Mouse (Mus musculus) gastrocnemius, postnatal 4 days (tissue): ENCODE data around the gene 4930404H24Rik. TPM values are rescaled to one million over a fixed set of nuclear protein-coding genes. Genes with fewer than 3 reads are reported as not detected.

Experiments
- DNase-seq, 2 experiments: peaks; one replicate each; pipeline ENCODE4 v3.0.0; 2021 to 2022; ENCODE audit warnings: low spot score in 2 of 2, mixed read lengths in 2 of 2
- total RNA-seq, 2 experiments: library from RNA; stranded (reverse); gene quantifications; 2 replicates each; pipeline ENCODE4 v1.2.3; 2021

The 4930404H24Rik gene
- total RNA-seq, 2 experiments from 2014 or later = not detected

DNA sequence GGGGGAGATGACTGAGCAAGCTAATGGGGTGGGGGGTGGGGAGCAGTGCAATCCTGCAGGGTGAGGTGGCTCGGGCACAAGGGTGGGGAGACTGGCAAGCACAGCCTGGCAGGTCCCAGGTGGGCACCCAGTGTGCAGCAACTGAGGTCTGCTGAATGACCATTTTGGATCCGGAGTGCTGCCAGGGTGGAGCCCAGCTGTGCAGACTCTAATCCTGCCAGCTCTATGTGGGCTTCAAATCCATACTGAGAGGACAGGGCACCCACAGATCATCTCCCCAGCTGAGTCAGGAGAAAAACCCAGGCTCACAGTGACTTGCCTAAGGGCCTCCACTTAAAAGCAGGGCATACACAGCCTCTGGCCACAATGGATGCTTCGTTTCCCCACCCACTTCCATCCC is 15.8 kb downstream of the 4930404H24Rik start:
- DNase-seq = no peak

DNA sequence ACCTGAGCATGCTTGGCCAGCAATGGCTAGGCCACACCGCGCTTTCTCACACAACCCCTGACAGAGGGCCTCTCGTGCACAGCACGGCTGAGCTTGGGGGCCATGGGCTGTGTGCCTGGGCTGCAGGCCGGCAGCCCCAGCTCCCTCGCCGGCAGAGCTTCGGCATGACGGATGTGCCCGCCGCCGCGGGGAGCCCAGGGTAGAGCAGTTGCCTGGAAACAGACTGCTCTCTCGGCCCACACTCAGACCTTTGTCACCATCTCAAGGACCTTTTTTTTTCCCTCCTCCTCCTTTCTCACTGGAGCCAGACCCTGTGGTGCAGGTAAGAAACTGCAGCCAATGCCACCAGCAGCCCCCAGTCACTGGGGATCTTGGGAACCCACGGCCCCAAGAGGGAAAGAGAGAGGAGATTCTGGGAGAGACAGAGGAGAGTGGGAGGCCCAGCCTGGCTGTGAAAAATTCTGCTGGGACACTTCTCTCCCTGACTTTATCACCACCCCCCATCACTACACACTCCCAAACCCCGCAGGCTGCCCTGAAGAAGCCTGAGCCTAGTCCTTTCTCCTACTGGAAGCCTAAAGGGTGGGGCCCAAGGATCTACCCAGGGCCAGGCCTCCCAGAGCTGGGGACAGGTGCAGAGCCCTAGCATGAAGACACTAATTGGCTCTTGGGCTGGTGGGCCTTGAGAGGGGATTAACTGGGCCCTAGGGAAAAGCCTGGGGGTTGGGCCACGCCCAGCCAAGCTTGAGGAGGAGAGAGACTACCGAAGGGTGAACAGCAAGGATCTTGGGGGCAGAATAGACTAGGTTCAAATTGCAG is 16.8 kb downstream of the 4930404H24Rik start:
- DNase-seq = no peak

DNA sequence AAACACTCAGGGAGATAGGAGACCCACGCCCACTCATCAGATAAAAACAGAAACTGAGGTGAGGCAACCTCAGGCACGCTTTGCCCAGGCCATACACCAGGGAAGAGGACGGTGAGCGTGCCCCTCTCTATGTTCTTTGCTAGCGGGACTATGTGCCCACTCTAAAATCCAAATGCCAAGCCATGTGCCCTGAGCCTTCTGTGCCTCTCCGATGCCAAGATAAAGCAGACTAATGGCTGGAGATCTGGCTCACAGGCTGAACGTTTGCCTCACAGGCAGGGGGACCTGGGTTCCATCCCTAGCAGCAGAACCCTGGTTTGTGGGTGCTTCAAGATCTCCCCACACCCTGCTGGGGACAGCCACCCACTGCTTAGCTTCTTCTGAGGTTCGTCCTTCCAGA is 17.5 kb downstream of the 4930404H24Rik start:
- DNase-seq = no peak

DNA sequence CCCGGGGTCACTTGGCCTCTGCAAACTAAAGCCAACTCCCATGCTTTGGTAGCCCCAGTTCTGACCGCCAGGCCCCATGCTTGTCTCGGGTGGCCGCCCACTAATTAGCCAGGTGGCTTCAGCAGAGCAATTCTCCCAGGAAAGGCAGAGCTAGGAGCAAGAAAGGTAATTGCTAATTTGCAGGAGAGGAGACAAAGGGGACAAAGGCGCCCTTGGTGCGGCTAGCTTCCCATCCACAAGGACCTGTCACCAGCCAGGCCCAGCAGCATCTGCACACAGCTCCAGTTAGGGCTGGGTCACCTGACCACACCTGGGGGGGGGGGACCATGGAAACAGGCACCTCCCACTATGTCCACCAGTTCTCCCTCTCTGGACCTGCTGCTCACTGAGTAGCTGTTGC is 19.0 kb downstream of the 4930404H24Rik start:
- DNase-seq = no peak

- no peak for DNase-seq
These were observed 20.1 kb downstream of the 4930404H24Rik start for GRCm38 (mm10) chr2:153512416-153513323.

- no peak for DNase-seq
These were observed 21.4 kb downstream of the 4930404H24Rik start for GRCm38 (mm10) chr2:153513983-153514382.

GRCm38 (mm10) chr2:153514497-153515380 is 22.1 kb downstream of the 4930404H24Rik start:
- DNase-seq = no peak

DNA sequence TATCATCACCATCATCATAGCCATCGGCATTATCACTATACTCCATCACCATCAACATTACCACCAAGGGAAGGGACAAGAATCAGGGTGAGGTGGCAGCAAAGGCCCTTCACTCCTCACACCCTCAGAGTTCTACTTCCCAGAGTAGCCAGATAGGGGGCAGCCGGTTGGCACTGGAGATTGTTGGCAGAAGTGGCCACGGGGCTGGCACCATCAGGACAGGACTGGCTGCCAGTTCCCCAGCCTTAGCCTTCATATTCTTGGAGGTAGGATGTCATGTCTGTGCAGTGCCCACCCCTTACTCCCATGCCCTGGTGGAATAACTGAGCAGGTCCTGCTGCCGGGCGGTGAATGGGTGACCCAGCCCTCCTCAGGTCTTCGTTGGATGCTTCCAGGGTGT is 23.0 kb downstream of the 4930404H24Rik start:
- no peak for DNase-seq

DNA sequence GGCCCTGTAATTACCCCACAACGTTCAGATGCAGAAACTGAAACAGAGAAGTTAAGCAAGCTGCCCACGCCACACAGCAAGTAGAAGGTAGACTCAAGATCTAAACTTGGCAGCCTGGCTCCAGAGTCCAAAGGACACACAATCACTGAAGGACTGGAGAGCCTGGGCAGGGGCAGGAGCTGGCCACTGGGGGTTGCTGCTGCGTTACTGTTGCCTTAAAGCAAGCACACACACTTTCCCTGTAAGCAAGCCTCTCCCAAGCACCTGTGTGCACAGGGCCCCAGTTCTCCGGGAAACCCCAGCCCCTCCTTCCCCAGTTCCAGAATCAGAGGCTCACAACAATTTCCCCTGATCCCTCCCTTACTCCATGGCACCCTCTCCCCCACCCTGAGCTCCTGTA is 24.4 kb downstream of the 4930404H24Rik start:
- DNase-seq = no peak

GRCm38 (mm10) chr2:153520057-153520456 is 27.5 kb downstream of the 4930404H24Rik start:
- no peak for DNase-seq

- DNase-seq = no peak
These were observed 29.7 kb downstream of the 4930404H24Rik start for GRCm38 (mm10) chr2:153522270-153522669.

- no peak for DNase-seq
These were observed 30.6 kb downstream of the 4930404H24Rik start for GRCm38 (mm10) chr2:153523143-153523542.

GRCm38 (mm10) chr2:153523656-153524055 is 31.1 kb downstream of the 4930404H24Rik start:
- no peak for DNase-seq

GRCm38 (mm10) chr2:153524727-153525126 is 32.1 kb downstream of the 4930404H24Rik start:
- no peak for DNase-seq

DNA sequence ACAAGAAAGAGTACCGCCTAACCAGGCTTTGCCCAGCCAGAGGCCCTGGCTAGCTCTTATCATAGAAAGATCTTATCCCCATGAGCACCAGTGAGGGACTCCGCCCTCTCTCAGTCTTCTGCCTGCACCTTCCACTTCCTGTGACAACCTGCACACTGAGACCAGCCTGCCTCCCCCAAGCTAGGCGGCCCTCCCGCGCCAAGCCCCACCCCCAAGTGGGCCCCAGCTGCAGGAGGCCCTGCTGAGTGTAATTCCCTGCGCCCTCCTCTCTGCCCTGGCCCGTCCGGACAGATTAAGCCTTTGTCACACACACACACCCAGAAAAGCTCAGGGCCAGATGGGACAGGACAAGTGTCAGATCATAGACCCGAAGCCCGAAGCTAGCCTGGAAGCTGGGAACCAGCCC is 33.3 kb downstream of the 4930404H24Rik start:
- DNase-seq = no peak

GRCm38 (mm10) chr2:153526850-153527530 is 34.4 kb downstream of the 4930404H24Rik start:
- DNase-seq = no peak

DNA sequence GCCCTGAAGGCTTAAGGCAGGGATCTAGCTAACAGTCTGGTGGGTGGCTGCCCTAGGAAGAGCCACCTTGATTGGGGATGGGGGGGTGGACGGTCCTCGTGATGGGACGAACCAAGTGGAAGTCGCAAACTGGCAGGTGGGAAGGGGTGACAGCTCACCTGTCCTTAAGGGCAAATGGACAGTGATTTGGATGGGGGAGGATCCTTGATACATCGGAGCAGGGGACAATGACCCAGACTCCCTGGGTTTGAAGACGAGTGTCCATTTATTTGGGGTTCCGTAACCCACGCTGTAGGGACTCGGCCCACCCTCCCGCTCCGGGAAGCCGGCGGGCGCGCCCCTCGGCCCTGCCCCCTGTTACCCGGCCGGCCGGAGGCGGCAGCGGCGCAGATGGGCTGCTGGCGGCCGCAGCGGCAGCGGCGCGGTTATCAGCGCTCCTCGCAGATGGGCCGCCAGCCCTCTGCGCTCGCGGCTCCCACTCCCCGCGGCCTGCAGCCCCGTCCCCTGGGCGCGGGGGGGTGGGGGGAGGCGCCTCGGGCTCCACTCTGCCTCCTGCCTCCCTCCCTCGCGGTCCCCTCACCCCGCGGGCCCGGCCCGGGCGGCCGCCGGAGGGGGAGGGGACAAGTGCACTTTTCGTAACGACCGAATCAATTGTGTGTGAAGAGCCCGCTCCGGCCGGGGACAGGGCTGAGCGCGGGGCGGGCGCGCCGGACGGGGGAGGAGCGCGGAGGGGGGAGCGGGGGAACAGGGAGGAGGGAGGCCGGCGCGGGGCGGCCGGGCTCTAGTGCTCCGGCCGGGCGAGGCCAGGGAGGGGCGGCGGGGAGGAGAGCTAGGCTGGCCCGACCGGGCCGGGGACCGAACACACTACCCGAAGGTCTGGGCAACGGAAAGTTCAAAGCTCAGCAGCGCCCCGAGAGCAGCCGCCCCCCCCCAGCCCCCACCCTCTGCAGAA is 35.3 kb downstream of the 4930404H24Rik start:
- peak; percentile 39 to 43 for DNase-seq

DNA sequence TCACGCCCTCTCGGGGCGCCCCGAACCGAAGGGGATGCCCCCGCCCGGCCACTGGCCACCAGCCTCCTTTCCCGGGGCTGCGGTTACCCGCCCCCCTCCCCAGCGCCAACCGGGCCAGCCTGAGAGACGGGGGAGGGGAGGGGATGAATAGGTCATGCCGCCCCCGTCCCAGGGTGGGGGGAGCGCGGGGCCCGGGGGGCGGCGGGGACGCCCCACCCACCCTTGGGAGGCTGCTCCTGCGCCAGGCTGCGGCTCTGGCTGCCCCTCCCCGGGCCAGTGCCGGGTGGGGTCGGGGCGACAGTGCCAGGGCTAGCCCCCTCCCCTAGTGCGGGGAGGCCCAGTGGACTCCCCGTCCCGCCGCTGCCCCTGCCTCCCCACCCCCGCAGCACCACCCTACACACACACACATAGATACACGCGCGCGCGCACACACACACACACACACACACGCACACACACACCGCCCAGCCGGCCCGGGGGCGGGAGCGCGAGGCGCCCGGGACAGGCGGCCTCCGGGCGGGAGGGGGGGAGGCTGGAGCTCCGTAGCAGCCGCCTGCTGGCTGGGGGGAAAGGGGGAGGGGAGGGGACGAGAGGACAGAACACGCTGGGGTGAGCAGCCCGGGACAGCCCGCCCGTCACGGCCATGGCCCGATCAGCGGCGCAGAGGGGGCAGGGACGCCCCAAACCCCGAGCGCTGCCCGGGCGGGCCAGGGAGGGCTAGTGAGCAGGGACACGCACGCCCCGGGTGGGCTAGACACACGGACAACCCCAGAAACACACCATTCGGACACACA is 36.2 kb downstream of the 4930404H24Rik start:
- peak in 1 of 2 experiments; percentile 39 for DNase-seq
